Mouse (Mus musculus): ENCODE measurements around the gene Atg4b.

DNA sequence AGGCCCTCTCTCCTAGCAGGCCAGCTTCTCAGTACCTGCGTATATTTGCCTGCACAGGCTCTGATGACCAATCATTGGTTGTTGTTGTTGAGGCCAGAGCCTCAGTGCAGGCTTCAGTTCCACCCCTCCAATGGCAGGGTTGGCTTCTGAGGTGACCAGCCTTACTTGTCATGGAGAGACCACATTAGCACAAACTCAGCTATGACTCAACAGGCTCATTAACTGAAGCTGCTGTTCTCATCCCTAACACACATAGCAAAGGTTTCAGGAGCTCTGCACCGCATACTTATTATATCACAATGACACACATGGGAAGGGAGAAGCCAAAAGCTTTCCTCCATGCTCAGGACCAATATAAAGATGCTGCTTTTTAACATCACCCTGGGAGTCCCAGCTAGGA, 10.6 kb upstream of the Atg4b start:
- no peak for TF ChIP-seq CTCF (IDR thresholded peaks at IDR 0.05; ENCODE audit: low read depth, low read length)
- TF ChIP-seq POLR2A (IDR thresholded peaks at IDR 0.05; ENCODE audit: borderline replicate concordance, low read depth, low read length): no peak
